Comparison of ENCODE assay signal across 9 mouse cellular contexts in the genomic region with DNA sequence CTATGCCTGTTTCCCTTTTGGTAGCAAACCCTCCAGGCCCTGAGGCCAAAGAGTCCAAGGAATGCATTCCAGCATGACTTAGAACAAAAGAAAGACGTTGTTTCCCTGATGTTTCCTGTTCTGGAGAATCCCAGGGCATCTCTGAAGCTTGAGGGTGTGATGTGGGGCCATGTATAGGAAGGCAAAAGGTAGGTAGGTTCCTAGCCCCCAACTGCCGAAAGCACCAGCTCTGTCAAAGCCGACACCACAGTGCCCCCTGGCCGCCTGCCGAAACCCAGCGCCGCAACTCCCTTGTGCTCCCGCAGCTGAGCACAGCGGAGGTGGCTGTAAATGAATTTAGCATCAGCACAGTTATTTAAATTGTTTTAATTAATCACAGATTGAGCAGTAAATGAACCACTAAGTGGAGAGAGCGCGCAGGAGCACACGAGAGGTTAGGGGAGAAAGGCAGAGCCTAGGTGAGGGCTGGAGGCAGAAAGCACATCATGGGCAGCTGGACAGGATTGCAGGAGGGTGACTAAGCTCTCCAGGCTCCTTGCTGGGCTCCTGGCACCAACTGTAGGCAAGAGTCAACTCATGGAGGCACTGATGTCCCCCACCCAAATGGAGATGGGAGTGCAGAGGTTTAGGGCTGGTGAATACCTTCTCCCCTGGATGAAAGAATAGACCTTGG. TPM values are rescaled to one million over a fixed set of nuclear protein-coding genes. Genes with fewer than 3 reads are reported as not detected.
DNase-seq lines count a peak whose midpoint lies in the region; ATAC-seq and TF ChIP-seq lines count a peak whose summit lies in the region.
"Had no signal": no experiment of that assay in that cellular context is flagged by ENCODE, and none has a peak within 500 bp of the region (broad histone marks: within the 10 kb centered on the region; RNA-seq: fewer than 3 reads in every experiment).

No protein-coding gene starts in this region.

- no peak overlapping the region for H3K9ac ChIP-seq in CH12.LX (ENCODE audit: insufficient read depth, low read depth)
- no peak overlapping the region for H3K9ac ChIP-seq in embryonic facial prominence, embryonic 11.5 days (replicated peaks; ENCODE audit: low read length)
- no peak overlapping the region for H3K9ac ChIP-seq in midbrain, embryonic 12.5 days (replicated peaks)

- WGBS in embryonic facial prominence, embryonic 11.5 days, result 18% methylated on average over 12 of the region's 12 CpGs
- WGBS in midbrain, embryonic 12.5 days, result 21% methylated on average over 12 of the region's 12 CpGs

- H3K4me2 ChIP-seq in CH12.LX (ENCODE audit: insufficient read depth, low read depth, poor library complexity, severe bottlenecking), result no peak overlapping the region
- no peak overlapping the region for H3K4me2 ChIP-seq in embryonic facial prominence, embryonic 11.5 days (ENCODE audit: low read depth, low read length)
- no peak overlapping the region for H3K4me2 ChIP-seq in midbrain, embryonic 12.5 days (replicated peaks)

- DNase-seq in heart, adult 11 months, result peak; percentile 64
- no peak for DNase-seq in heart, postnatal 25 days (ENCODE audit: low spot score)
- DNase-seq in CH12.LX (ENCODE audit: extremely low read depth), result no peak
- peak; percentile 33 for DNase-seq in embryonic facial prominence, embryonic 11.5 days (ENCODE audit: low spot score)
- DNase-seq in gastrocnemius, adult 8-10 months (ENCODE audit: low spot score in 2 of 2), result no peak
- no peak for DNase-seq in urinary bladder, adult 18-20 months (ENCODE audit: low spot score in 2 of 2)

- intact Hi-C loops in heart, postnatal 25 days (cut with DNase I), result no loop called here

- peak; percentile 25 for TF ChIP-seq RAD21 in CH12.LX (IDR thresholded peaks at IDR 0.05; ENCODE audit: low read depth, low read length)

- TF ChIP-seq CTCF in CH12.LX (conservative IDR thresholded peaks at IDR 0.05 in 1 of 2, IDR thresholded peaks at IDR 0.05 in 1 of 2; ENCODE audit: low read depth in 2 of 2, low read length in 2 of 2), result peak in 1 of 2 experiments; percentile 23; a peak in 1 of 4 replicates

- no peak for TF ChIP-seq POLR2A in CH12.LX (IDR thresholded peaks at IDR 0.05; ENCODE audit: low read depth, low read length)

- no peaks in the 10 kb centered on the region for H3K79me2 ChIP-seq in CH12.LX (replicated peaks; ENCODE audit: control insufficient read depth, extremely low read depth, insufficient read depth, poor library complexity, severe bottlenecking)

- no peak overlapping the region for H3K27ac ChIP-seq in CH12.LX (ENCODE audit: insufficient read depth, low read depth)
- H3K27ac ChIP-seq in embryonic facial prominence, embryonic 11.5 days (replicated peaks; ENCODE audit: low read depth, low read length), result no peak overlapping the region
- H3K27ac ChIP-seq in midbrain, embryonic 12.5 days (replicated peaks), result no peak overlapping the region
- H3K27ac ChIP-seq: macrophage had no signal

- no peaks in the 10 kb centered on the region for H3K36me3 ChIP-seq in CH12.LX (replicated peaks in 1 of 2; ENCODE audit: control insufficient read depth in 1 of 2, insufficient read depth in 1 of 2, low read length in 1 of 2)
- no peaks in the 10 kb centered on the region for H3K36me3 ChIP-seq in embryonic facial prominence, embryonic 11.5 days (replicated peaks; ENCODE audit: control insufficient read depth, insufficient read depth, low read depth, low read length)
- H3K36me3 ChIP-seq in midbrain, embryonic 12.5 days, result no peaks in the 10 kb centered on the region

- dilution Hi-C loops in CH12.LX (cut with MboI; ENCODE audit: extremely low pct_ligation_motif_present, extremely low pct_unique_long_range_greater_than_20kb, low sequenced_read_pairs), result no loop called here

- no peak for ATAC-seq in embryonic facial prominence, embryonic 11.5 days (replicated peaks; ENCODE audit: insufficient number of reproducible peaks, low FRiP score, low TSS enrichment, low read depth)
- peak; percentile 34; the same call in 1 of the 2 replicates for ATAC-seq in midbrain, embryonic 12.5 days (ENCODE audit: low FRiP score, low read depth)
- ATAC-seq in cerebellum, adult (ENCODE audit: insufficient number of reproducible peaks, low FRiP score, low TSS enrichment), result no peak

- in situ Hi-C loops in CH12.LX (cut with MboI; ENCODE audit: low pct_ligation_motif_present, low pct_unique_long_range_greater_than_20kb, low sequenced_read_pairs), result no loop called here

- H3K27me3 ChIP-seq in CH12.LX (replicated peaks), result peaks cover 46% of the 10 kb centered on the region
- no peaks in the 10 kb centered on the region for H3K27me3 ChIP-seq in embryonic facial prominence, embryonic 11.5 days (ENCODE audit: control insufficient read depth, insufficient read depth, low read length)
- H3K27me3 ChIP-seq in midbrain, embryonic 12.5 days, result no peaks in the 10 kb centered on the region; the same call in 1 of the 2 replicates

- no peak for TF ChIP-seq EP300 in CH12.LX (IDR thresholded peaks at IDR 0.05; ENCODE audit: low read length)

- no peak overlapping the region for H3K4me3 ChIP-seq in CH12.LX (replicated peaks in 1 of 3; ENCODE audit: low read depth in 2 of 3, low read length in 2 of 3, poor library complexity in 1 of 3)
- H3K4me3 ChIP-seq in embryonic facial prominence, embryonic 11.5 days (ENCODE audit: low read depth, low read length), result no peak overlapping the region
- H3K4me3 ChIP-seq in midbrain, embryonic 12.5 days, result no peak overlapping the region

- H3K4me1 ChIP-seq in CH12.LX (ENCODE audit: control insufficient read depth in 1 of 2, insufficient read depth in 2 of 2), result no peaks in the 10 kb centered on the region
- H3K4me1 ChIP-seq in embryonic facial prominence, embryonic 11.5 days (ENCODE audit: control insufficient read depth, insufficient read depth, low read length), result no peaks in the 10 kb centered on the region
- no peaks in the 10 kb centered on the region for H3K4me1 ChIP-seq in midbrain, embryonic 12.5 days

- H3K9me3 ChIP-seq in CH12.LX (replicated peaks; ENCODE audit: low read length), result no peaks in the 10 kb centered on the region
- H3K9me3 ChIP-seq in embryonic facial prominence, embryonic 11.5 days (replicated peaks; ENCODE audit: control insufficient read depth, low read length), result no peaks in the 10 kb centered on the region
- H3K9me3 ChIP-seq in midbrain, embryonic 12.5 days, result no peaks in the 10 kb centered on the region

TF ChIP-seq in CH12.LX, 34 proteins besides CTCF, POLR2A, EP300 and RAD21:
- TF ChIP-seq SMC3 (IDR thresholded peaks at IDR 0.05; ENCODE audit: low read depth, low read length), result peak; percentile 14; the same call in 1 of the 2 replicates
- no peak for TF ChIP-seq TCF12 (IDR thresholded peaks at IDR 0.05; ENCODE audit: low read depth, low read length)

RNA-seq across cellular contexts. Expression of a gene that starts 25.5 kb away (rescaled TPM):
- under 1 TPM in 1 of 2 experiments, not detected in 1; 0.14 TPM for total RNA-seq in heart, postnatal 25 days (2021)
- total RNA-seq in CH12.LX (2012; rRNA removed) (not detected in 2 replicates), CH12.LX (2014; rRNA removed) (not detected in 2 replicates)
- not detected in 2 replicates for polyA plus RNA-seq in CH12.LX (2012; ENCODE audit: insufficient read length, low read depth)
- polyA plus RNA-seq in embryonic facial prominence, embryonic 11.5 days (2014; fragmentation: Nextera tagmentation; extraction: Ambion mirVana), result not detected in 2 replicates
- not detected in 2 replicates for polyA plus RNA-seq in midbrain, embryonic 12.5 days (2016; fragmentation: Nextera tagmentation; extraction: Ambion mirVana)
- not detected for total RNA-seq in gastrocnemius, adult 8-10 months (2022)
- polyA plus RNA-seq: macrophage had no signal

Comparison
In these comparisons a context has a peak if more than half of its experiments do, and no peak if none do; other contexts are left out.
1. DNase-seq: peak in heart, adult 11 months (single experiment) and embryonic facial prominence, embryonic 11.5 days (single experiment); none in heart, postnatal 25 days (single experiment), CH12.LX (single experiment), gastrocnemius, adult 8-10 months (0 of 2) and urinary bladder, adult 18-20 months (0 of 2).